Mouse (Mus musculus) lung, adult 2 months (tissue): ENCODE data around the gene Plekhd1.

Experiments
- CTCF ChIP-seq: fragments of 200-500 bp; IDR thresholded peaks from 2 replicates; pipeline ENCODE4 v1.5.1; 2011; ENCODE audit warnings: mild to moderate bottlenecking, low read length, control low read depth; ENCODE audit not compliant: insufficient read depth
- POLR2A ChIP-seq: fragments of 200-500 bp; IDR thresholded peaks from 2 replicates; pipeline ENCODE4 v1.6.1; 2011; ENCODE audit warnings: low read depth, mild to moderate bottlenecking, control low read depth, low read length, borderline replicate concordance; ENCODE audit errors: extremely low read depth

- TF ChIP-seq POLR2A: no peak
- no peak for TF ChIP-seq CTCF
These were observed 37.6 kb downstream of the Plekhd1 start for GRCm38 (mm10) chr12:80729758-80730530.
